Mouse (Mus musculus) spleen, adult 2 months (tissue): ENCODE measurements around the gene Ccdc102a. TPM values are rescaled to one million over a fixed set of nuclear protein-coding genes. Genes with fewer than 3 reads are reported as not detected.
A peak's percentile ranks its signal among the peaks of the same experiment; 100 is the strongest.

Experiments
- DNase-seq, 2 experiments: peaks; one replicate each; pipeline versions ENCODE4 v3.0.0 to v3.0.0-alpha.2; 2012 to 2021; ENCODE audit warnings: low spot score in 2 of 2, low read depth in 1 of 2
- H3K27ac ChIP-seq: fragments of 200-500 bp; 2 replicates; pipeline ENCODE4 v1.5.1; 2012; ENCODE audit warnings: low read length, inconsistent platforms; ENCODE audit not compliant: insufficient read depth
- H3K27me3 ChIP-seq: fragments of 200-500 bp; 2 replicates; pipeline ENCODE4 v1.6.1; 2012; ENCODE audit warnings: mild to moderate bottlenecking, moderate library complexity, low read length, inconsistent platforms; ENCODE audit not compliant: control insufficient read depth, insufficient read depth
- H3K36me3 ChIP-seq: fragments of 200-500 bp; 2 replicates; pipeline ENCODE4 v1.6.1; 2012; ENCODE audit warnings: mild to moderate bottlenecking, low read length, inconsistent platforms; ENCODE audit not compliant: control insufficient read depth, insufficient read depth
- H3K4me1 ChIP-seq: fragments of 200-500 bp; 2 replicates; pipeline ENCODE4 v1.6.1; 2011; ENCODE audit warnings: inconsistent platforms; ENCODE audit not compliant: control insufficient read depth, insufficient read depth, insufficient read length
- H3K4me3 ChIP-seq: fragments of 200-500 bp; 2 replicates; pipeline ENCODE4 v1.5.1; 2011; ENCODE audit warnings: mild to moderate bottlenecking, inconsistent platforms; ENCODE audit not compliant: insufficient read depth, insufficient read length; ENCODE audit errors: extremely low read depth
- CTCF ChIP-seq: fragments of 200-500 bp; IDR thresholded peaks from 2 replicates; pipeline ENCODE4 v1.5.1; 2011; ENCODE audit warnings: mild to moderate bottlenecking, inconsistent platforms; ENCODE audit not compliant: insufficient read depth, insufficient read length, insufficient replicate concordance; ENCODE audit errors: extremely low read depth
- POLR2A ChIP-seq: fragments of 200-500 bp; IDR thresholded peaks from 2 replicates; pipeline ENCODE4 v1.6.1; 2011; ENCODE audit warnings: low read depth, low read length, inconsistent platforms
- WGBS: fragments of 180-500 bp; shearing (Covaris S2); methylation state at CpG from one replicate; pipeline ENCODE4 v1.1.7; 2018; 5-methylcytosine and 5-hydroxymethylcytosine counted together
- polyA plus RNA-seq: library from polyadenylated mRNA; depleted of rRNA; stranded (reverse); fragments of >200 nt; gene quantifications from 2 replicates; pipeline ENCODE4 v1.2.3, GENCODE M21; 2012

Ccdc102a gene
- polyA plus RNA-seq, 1 experiment = 10.7 TPM

DNA sequence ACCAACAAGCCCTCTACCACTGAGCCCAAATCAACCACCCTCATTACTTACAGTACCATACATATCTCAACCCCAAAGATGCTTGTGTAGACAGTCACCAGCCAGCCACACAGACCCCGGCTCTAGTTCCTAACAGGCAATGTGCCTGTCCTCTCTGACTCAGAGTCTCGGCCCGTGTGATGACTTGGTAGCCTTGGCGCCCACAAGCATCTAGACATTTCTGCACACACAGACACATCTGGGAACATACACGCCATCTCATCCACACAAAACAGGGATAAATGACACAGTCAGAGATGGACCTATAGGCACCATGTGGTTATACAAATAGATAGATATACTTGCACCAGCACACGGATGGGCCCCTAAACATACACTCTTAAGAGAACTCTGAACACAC lies 3.6 kb downstream of the Ccdc102a start:
- H3K4me3 ChIP-seq = no peak overlapping the region
- H3K36me3 ChIP-seq = no peaks in the 10 kb centered on the region
- DNase-seq = no peak
- TF ChIP-seq POLR2A (no peak), CTCF (no peak)
- WGBS = 88% methylated on average over 6 of the region's 6 CpGs
- H3K4me1 ChIP-seq = no peaks in the 10 kb centered on the region; the same call in 1 of the 2 replicates
- H3K27me3 ChIP-seq = peaks cover 5% of the 10 kb centered on the region
- no peak overlapping the region for H3K27ac ChIP-seq

GRCm38 (mm10) chr8:94913061-94913660 lies 4.7 kb downstream of the Ccdc102a start:
- TF ChIP-seq CTCF (no peak), POLR2A (no peak)
- 86% methylated on average over 77 of the region's 77 CpGs for WGBS
- no peak for DNase-seq
- Histone ChIP-seq H3K27ac (no peak overlapping the region), H3K36me3 (no peaks in the 10 kb centered on the region), H3K4me3 (no peak overlapping the region), H3K4me1 (no peaks in the 10 kb centered on the region; the same call in 1 of the 2 replicates), H3K27me3 (peaks cover 5% of the 10 kb centered on the region)

GRCm38 (mm10) chr8:94908847-94909246 lies 9.1 kb downstream of the Ccdc102a start:
- TF ChIP-seq CTCF (peak; percentile 83; the same call in 1 of the 2 replicates), POLR2A (no peak)
- Histone ChIP-seq H3K4me3 (no peak overlapping the region), H3K27ac (no peak overlapping the region), H3K36me3 (no peaks in the 10 kb centered on the region), H3K27me3 (no peaks in the 10 kb centered on the region), H3K4me1 (no peaks in the 10 kb centered on the region; the same call in 1 of the 2 replicates)
- WGBS = 8% methylated on average over 4 of the region's 4 CpGs
- DNase-seq = peak; percentile 28 to 65

DNA sequence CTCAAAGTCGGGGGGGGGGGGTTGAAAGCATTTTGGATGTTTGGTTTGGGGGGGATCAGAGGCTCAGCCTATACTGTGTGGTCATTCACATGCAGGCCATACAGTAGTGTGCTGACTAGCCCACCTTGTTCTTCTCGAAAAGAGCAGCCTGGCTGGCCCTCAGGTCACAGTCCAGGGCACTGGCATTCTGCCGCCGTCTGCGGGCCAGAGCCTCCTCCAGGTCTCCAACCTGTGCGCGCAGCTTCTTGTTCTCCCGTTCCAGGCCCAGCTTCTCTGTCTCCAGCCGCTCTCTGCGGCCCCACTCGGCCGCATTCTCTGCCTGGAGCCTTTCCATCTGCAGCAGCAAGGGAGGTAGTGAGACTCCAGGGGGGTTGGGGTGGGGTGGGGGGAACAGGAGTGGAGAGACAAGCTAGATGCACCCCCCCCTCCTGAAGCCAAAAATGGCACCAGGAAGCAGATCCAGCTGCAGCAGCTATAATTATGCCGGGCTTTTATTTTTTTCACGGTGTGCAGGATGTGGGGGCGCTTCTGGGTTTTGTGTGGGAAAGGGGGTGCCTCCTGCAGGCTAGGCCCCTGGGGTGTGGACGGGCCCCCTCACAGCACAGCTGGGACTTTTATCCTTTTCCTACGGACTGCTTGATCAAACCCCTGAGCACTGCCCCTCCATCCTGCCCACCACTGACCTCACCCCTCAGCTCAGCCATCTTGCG lies 10.2 kb downstream of the Ccdc102a start:
- H3K36me3 ChIP-seq = no peaks in the 10 kb centered on the region
- WGBS = 73% methylated on average over 18 of the region's 18 CpGs
- TF ChIP-seq CTCF (no peak), POLR2A (no peak)
- no peak for DNase-seq
- H3K4me3 ChIP-seq = no peak overlapping the region
- H3K4me1 ChIP-seq = no peaks in the 10 kb centered on the region
- H3K27ac ChIP-seq = no peak overlapping the region
- H3K27me3 ChIP-seq = no peaks in the 10 kb centered on the region

DNA sequence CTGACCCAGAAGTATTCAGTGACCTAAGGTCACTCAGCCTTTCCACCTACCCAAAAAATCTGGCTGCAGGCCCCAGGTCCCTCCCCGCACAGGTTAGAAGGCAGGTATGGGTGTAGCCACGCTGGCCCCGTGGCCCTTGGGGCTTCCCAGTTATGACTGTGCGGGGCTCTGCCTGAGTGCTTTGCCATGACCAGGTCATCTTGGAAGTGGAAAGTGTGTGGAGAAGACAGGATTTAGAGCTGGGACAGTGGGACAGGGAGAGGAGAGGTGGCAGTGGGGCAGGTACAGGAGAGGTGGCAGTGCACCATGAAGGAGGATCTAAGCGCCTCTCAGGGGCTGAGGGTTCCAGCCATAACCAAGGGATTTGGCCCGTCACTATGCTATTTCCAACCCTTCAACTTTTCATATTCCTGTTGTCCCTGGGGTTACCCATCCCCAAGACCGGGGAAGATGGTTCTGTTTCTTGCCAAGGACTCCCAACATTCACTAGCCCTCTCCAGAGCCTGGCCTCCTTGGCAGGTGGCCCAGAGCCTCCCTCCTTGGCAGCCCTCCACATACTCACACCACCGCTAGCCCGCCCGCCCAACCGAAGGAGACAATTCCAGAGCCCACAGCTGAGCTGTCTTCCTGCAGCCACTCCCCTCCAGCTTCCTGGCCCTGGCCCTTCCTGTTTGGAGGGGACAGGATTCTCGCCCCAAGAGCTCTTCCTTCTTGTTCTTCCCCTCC lies 13.3 kb downstream of the Ccdc102a start:
- H3K36me3 ChIP-seq = no peaks in the 10 kb centered on the region
- no peak for TF ChIP-seq CTCF
- no peak for TF ChIP-seq POLR2A
- no peak overlapping the region for H3K4me3 ChIP-seq
- peaks cover 5% of the 10 kb centered on the region for H3K4me1 ChIP-seq
- H3K27ac ChIP-seq = peak overlapping the region; percentile 29; the same call in 1 of the 2 replicates
- WGBS = 82% methylated on average over 12 of the region's 12 CpGs
- H3K27me3 ChIP-seq = no peaks in the 10 kb centered on the region
- no peak for DNase-seq

DNA sequence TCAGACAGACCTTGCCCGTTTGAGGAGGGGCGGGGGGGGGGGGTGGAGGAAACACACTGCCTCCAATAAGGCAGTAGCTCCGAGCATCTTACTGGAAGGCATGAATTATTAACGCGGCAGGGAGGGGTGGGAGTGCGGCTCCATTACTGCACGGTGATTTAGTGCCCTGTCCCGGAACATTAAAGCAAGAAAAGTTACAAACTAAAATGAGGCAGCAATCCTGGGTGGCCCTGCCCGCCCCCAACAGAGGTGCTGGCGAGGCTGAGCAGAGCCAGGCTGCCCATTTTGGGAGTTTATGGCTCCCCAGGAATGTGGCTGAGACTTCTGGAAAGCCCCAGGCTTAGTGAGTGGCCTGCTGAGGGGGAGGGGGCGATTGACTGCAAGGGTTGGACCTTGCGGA lies 14.2 kb downstream of the Ccdc102a start:
- Histone ChIP-seq H3K36me3 (no peaks in the 10 kb centered on the region), H3K27me3 (no peaks in the 10 kb centered on the region), H3K4me1 (peaks cover 5% of the 10 kb centered on the region), H3K4me3 (no peak overlapping the region), H3K27ac (no peak overlapping the region)
- TF ChIP-seq CTCF (no peak), POLR2A (no peak)
- 90% methylated on average over 12 of the region's 12 CpGs for WGBS
- DNase-seq = no peak

DNA sequence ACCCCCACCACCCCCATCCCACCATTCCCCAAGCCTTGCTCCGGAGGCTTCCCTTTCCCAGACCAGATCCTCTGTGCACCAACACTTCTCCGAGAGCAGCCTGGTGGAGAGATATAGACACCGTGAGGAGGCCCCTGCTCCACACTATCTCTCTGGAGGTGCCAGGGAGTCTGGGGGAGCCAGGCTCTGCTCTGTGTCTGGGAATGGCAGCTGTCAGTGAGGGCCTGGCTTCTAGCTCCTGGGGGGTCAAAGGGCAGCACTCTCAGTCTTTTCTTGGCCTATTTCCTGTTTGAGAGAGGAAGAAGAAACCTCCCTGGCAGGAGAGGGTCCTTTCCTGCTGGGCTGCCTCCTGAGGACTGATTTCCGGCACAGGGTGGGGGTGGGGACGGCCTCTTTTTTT lies 16.9 kb downstream of the Ccdc102a start:
- 52% methylated on average over 5 of the region's 5 CpGs for WGBS
- peaks cover 5% of the 10 kb centered on the region for H3K4me1 ChIP-seq
- no peak for TF ChIP-seq CTCF
- TF ChIP-seq POLR2A = no peak
- no peak overlapping the region for H3K27ac ChIP-seq
- no peak for DNase-seq
- no peaks in the 10 kb centered on the region for H3K36me3 ChIP-seq
- no peak overlapping the region for H3K4me3 ChIP-seq
- H3K27me3 ChIP-seq = no peaks in the 10 kb centered on the region
